Mouse (Mus musculus) bone marrow macrophage, adult 2 months (primary cell): ENCODE data around the gene Zfp788.

ENCODE experiments used
- CTCF ChIP-seq: IDR thresholded peaks from 2 replicates; pipeline ENCODE4 v1.5.1; 2012; ENCODE audit warnings: low read depth, mild to moderate bottlenecking, low read length, moderate library complexity
- POLR2A ChIP-seq: IDR thresholded peaks from 2 replicates; pipeline ENCODE4 v1.6.1; 2012; ENCODE audit warnings: mild to moderate bottlenecking, low read depth, low read length, borderline replicate concordance

DNA sequence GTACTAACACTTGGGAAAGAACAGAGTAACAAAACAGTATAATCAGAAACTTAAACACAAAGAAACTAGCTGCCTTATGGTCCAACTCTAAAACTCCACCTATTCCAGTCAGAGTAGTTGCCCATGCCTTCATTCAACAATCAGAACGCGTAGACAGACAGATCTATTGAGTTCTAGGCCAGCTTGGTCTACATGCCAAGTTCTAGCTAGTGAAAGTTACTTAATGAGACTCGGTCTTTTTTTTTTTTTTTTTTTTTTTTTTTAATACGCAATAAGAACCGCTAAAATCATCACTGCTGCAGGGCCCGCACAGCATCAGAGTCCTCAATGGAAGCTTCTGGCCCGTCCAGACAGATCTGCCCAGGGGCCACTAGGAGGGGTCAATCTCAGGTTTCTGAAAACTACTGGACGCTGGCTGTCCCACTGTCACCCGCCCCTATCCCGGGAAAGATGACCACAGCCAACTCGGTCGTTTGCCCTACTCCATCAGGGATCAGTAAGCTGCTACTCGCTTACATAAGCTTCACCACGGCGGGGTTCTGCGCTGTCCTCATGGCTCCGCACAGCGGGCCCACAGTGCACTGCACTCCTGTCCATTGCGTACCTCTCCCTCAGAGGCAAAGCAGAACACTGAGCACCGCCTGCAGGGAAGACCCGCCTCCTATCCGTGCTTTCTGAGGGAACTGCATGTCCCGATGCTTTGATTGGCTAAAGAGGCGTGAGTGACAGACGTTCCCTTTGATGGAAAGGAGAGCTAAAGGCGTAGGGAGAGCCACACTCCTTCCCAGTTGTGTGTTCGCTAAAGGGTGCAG, at the start of gene Zfp788:
- TF ChIP-seq CTCF (no peak), POLR2A (no peak)
